In the genomic region with DNA sequence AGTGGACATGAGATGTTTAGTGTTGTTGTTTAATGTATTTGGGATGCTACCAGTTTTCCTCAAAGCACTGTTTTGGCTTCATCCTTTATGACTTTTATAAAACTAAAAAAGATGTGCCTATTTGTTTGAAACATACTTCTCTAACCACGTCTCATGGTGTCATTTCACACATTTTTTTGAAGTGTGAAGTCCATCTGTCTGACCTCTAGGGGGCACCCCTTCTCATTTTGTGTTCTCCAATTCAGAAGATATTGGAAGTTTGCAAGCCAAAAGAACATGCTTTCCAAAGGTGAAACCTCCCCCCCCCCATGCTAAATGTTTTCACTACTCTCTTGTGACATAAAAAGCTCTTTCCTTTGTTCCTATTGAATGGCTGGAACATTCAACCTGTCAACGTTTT, we compare ENCODE assay signal across 15 mouse cellular contexts.
DNase-seq lines count a peak whose midpoint lies in the region; ATAC-seq and TF ChIP-seq lines count a peak whose summit lies in the region.
"Had no signal": no experiment of that assay in that cellular context is flagged by ENCODE, and none has a peak within 500 bp of the region (broad histone marks: within the 10 kb centered on the region; RNA-seq: fewer than 3 reads in every experiment).

No protein-coding gene starts in this region.

- no peak overlapping the region for H3K4me2 ChIP-seq in kidney, embryonic 16.5 days (replicated peaks; ENCODE audit: low read depth, low read length)
- H3K4me2 ChIP-seq: embryonic facial prominence, embryonic 13.5 days; forebrain, embryonic 12.5 days had no signal

- H3K9me3 ChIP-seq in kidney, embryonic 16.5 days (ENCODE audit: low read length): no peaks in the 10 kb centered on the region
- H3K9me3 ChIP-seq: embryonic facial prominence, embryonic 13.5 days; forebrain, embryonic 12.5 days had no signal

- H3K9ac ChIP-seq in kidney, embryonic 16.5 days (replicated peaks; ENCODE audit: low read length): no peak overlapping the region
- H3K9ac ChIP-seq: embryonic facial prominence, embryonic 13.5 days; forebrain, embryonic 12.5 days had no signal

- intact Hi-C loops in heart, postnatal 36 days (cut with DNase I): loop anchor here (5.0 kb wide), 1 partner anchor 287 kb away; no protein-coding TSS in a partner anchor

- no peaks in the 10 kb centered on the region for H3K4me1 ChIP-seq in kidney, adult 2 months (ENCODE audit: control insufficient read depth, insufficient read depth, low read length)
- peaks cover 8% of the 10 kb centered on the region for H3K4me1 ChIP-seq in kidney, embryonic 16.5 days (ENCODE audit: insufficient read depth, low read length)
- H3K4me1 ChIP-seq: forebrain, embryonic 12.5 days had no signal

- H3K27me3 ChIP-seq in kidney, adult 2 months (replicated peaks; ENCODE audit: control insufficient read depth, insufficient read depth, low read length): no peaks in the 10 kb centered on the region
- no peaks in the 10 kb centered on the region for H3K27me3 ChIP-seq in kidney, embryonic 16.5 days (ENCODE audit: insufficient read depth, low read length)
- H3K27me3 ChIP-seq: embryonic facial prominence, embryonic 13.5 days; forebrain, embryonic 12.5 days had no signal

- peak; percentile 6 for DNase-seq in adrenal gland, postnatal 10 days
- no peak for DNase-seq in adrenal gland, adult 18-20 months (ENCODE audit: low spot score in 2 of 2)
- DNase-seq in kidney, adult 2 months: peak; percentile 39
- peak; percentile 22 for DNase-seq in lung, postnatal 36 days
- DNase-seq in lung, postnatal 14 days: no peak
- no peak for DNase-seq in heart, postnatal 36 days
- DNase-seq: cerebellum, postnatal 36 days; heart, postnatal 10 days; liver; midbrain, embryonic 14.5 days; right cerebral cortex, postnatal 4 days had no signal

- no peak for ATAC-seq in kidney, embryonic 16.5 days (ENCODE audit: low FRiP score, low TSS enrichment)
- no peak for ATAC-seq in megakaryocyte-erythroid progenitor cell, adult 5-6 weeks (replicated peaks; ENCODE audit: low FRiP score, low TSS enrichment, poor library complexity, severe bottlenecking)

- 67% methylated on average over 2 of the region's 2 CpGs for WGBS in kidney, adult 2 months
- WGBS in kidney, embryonic 16.5 days: 75% methylated on average over 2 of the region's 2 CpGs

- no peak for TF ChIP-seq POLR2A in kidney, adult 2 months (IDR thresholded peaks at IDR 0.05; ENCODE audit: low read depth, low read length)

- H3K4me3 ChIP-seq in kidney, adult 2 months (ENCODE audit: insufficient read depth, low read depth, low read length): no peak overlapping the region
- H3K4me3 ChIP-seq in kidney, embryonic 16.5 days (ENCODE audit: low read length): no peak overlapping the region
- H3K4me3 ChIP-seq: embryonic facial prominence, embryonic 13.5 days; forebrain, embryonic 12.5 days had no signal

- TF ChIP-seq CTCF in kidney, adult 2 months (conservative IDR thresholded peaks at IDR 0.05; ENCODE audit: insufficient read depth, insufficient read length, low read depth, low read length): no peak

- no peak overlapping the region for H3K27ac ChIP-seq in kidney, adult 2 months (ENCODE audit: insufficient read depth, low read depth, low read length)
- H3K27ac ChIP-seq in kidney, embryonic 16.5 days (ENCODE audit: low read length): no peak overlapping the region
- H3K27ac ChIP-seq: embryonic facial prominence, embryonic 13.5 days; forebrain, embryonic 12.5 days had no signal

- no peaks in the 10 kb centered on the region for H3K36me3 ChIP-seq in kidney, adult 2 months (ENCODE audit: control insufficient read depth, insufficient read depth, low read length)
- no peaks in the 10 kb centered on the region for H3K36me3 ChIP-seq in kidney, embryonic 16.5 days (ENCODE audit: insufficient read depth, low read length)
- H3K36me3 ChIP-seq: embryonic facial prominence, embryonic 13.5 days; forebrain, embryonic 12.5 days had no signal

Comparison
In these comparisons a context has a peak if more than half of its experiments do, and no peak if none do; other contexts are left out.
1. DNase-seq: peak in adrenal gland, postnatal 10 days (single experiment), kidney, adult 2 months (single experiment) and lung, postnatal 36 days (single experiment); none in adrenal gland, adult 18-20 months (0 of 2), lung, postnatal 14 days (single experiment) and heart, postnatal 36 days (0 of 2).